Mouse (Mus musculus) olfactory bulb, adult 2 months (tissue): ENCODE results near the gene Xxylt1. TPM values are rescaled to one million over a fixed set of nuclear protein-coding genes. Genes with fewer than 3 reads are reported as not detected.

Source experiments
- H3K27ac ChIP-seq: fragments of 200-500 bp; 2 replicates; pipeline ENCODE4 v1.5.1; 2012; ENCODE audit warnings: low read depth, low read length; ENCODE audit not compliant: insufficient read depth
- H3K4me1 ChIP-seq: fragments of 200-500 bp; 2 replicates; pipeline ENCODE4 v1.6.1; 2012; ENCODE audit warnings: low read length; ENCODE audit not compliant: control insufficient read depth, insufficient read depth
- H3K4me3 ChIP-seq: fragments of 200-500 bp; 2 replicates; pipeline ENCODE4 v1.5.1; 2012; ENCODE audit warnings: mild to moderate bottlenecking, low read depth, low read length, moderate library complexity; ENCODE audit not compliant: insufficient read depth
- CTCF ChIP-seq: fragments of 200-500 bp; IDR thresholded peaks from 2 replicates; pipeline ENCODE4 v1.5.1; 2012; ENCODE audit warnings: low read depth, mild to moderate bottlenecking, low read length, moderate library complexity; ENCODE audit not compliant: insufficient read depth
- POLR2A ChIP-seq: fragments of 200-500 bp; IDR thresholded peaks from 2 replicates; pipeline ENCODE4 v1.6.1; 2012; ENCODE audit warnings: mild to moderate bottlenecking, low read depth, low read length, moderate library complexity; ENCODE audit not compliant: insufficient read depth
- WGBS: fragments of 180-500 bp; shearing (Covaris S2); methylation state at CpG from one replicate; pipeline ENCODE4 v1.1.7; 2018; 5-methylcytosine and 5-hydroxymethylcytosine counted together
- polyA plus RNA-seq: library from polyadenylated mRNA; stranded (reverse); fragments of >200 nt; gene quantifications from 2 replicates; pipeline ENCODE4 v1.2.4, GENCODE M21; 2012; ENCODE audit warnings: low replicate concordance; ENCODE audit not compliant: missing spikeins, insufficient read depth, insufficient read length

Gene Xxylt1
- polyA plus RNA-seq, 1 experiment, result not detected

GRCm38 (mm10) chr16:31066344-31067098 is 14.7 kb downstream of the Xxylt1 start:
- H3K4me3 ChIP-seq, result no peak overlapping the region
- peaks cover 7% of the 10 kb centered on the region for H3K4me1 ChIP-seq
- TF ChIP-seq POLR2A, result no peak
- no peak for TF ChIP-seq CTCF
- WGBS, result 74% methylated on average over 15 of the region's 15 CpGs
- no peak overlapping the region for H3K27ac ChIP-seq

GRCm38 (mm10) chr16:31064782-31065181 is 16.4 kb downstream of the Xxylt1 start:
- Histone ChIP-seq H3K27ac (no peak overlapping the region), H3K4me1 (peaks cover 6% of the 10 kb centered on the region), H3K4me3 (no peak overlapping the region)
- 96% methylated on average over 6 of the region's 6 CpGs for WGBS
- TF ChIP-seq CTCF, result no peak
- TF ChIP-seq POLR2A, result no peak

- no peak overlapping the region for H3K4me3 ChIP-seq
- peaks cover 8% of the 10 kb centered on the region for H3K4me1 ChIP-seq
- no peak overlapping the region for H3K27ac ChIP-seq
- TF ChIP-seq POLR2A, result no peak
- no peak for TF ChIP-seq CTCF
- WGBS, result 85% methylated on average over 3 of the region's 3 CpGs
Observed at GRCm38 (mm10) chr16:31062918-31063317, 18.3 kb downstream of the Xxylt1 start.

GRCm38 (mm10) chr16:31061246-31061880 is 19.9 kb downstream of the Xxylt1 start:
- TF ChIP-seq POLR2A, result no peak
- WGBS, result 70% methylated on average over 11 of the region's 11 CpGs

GRCm38 (mm10) chr16:31060714-31061113 is 20.5 kb downstream of the Xxylt1 start:
- no peak overlapping the region for H3K4me3 ChIP-seq
- TF ChIP-seq POLR2A, result no peak
- TF ChIP-seq CTCF, result no peak
- H3K27ac ChIP-seq, result no peak overlapping the region
- peaks cover 10% of the 10 kb centered on the region for H3K4me1 ChIP-seq
- WGBS, result 95% methylated on average over 13 of the region's 13 CpGs

More at GRCm38 (mm10) chr16:31061246-31061880, 19.9 kb downstream of the Xxylt1 start:
- H3K27ac ChIP-seq, result no peak overlapping the region
- no peak overlapping the region for H3K4me3 ChIP-seq
- H3K4me1 ChIP-seq, result peaks cover 9% of the 10 kb centered on the region

DNA sequence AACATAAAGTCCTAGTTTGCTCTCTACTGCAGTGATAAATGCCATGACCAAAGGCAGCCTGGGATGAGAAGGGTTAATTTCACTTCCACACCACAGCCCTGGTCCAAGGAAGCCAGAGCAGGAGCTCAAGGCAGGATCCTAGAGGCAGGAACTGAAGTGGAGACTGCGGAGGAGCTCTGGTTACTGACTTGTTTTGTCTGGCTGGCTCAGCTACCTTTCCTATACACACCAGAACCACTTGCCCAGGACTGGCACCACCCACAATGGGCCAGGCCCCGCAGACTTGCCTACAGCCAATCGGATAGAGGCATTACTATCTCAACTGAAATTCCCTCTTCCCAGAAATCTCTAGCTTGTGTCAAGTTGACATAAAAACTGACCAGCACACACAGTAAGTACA is 21.0 kb downstream of the Xxylt1 start:
- Histone ChIP-seq H3K27ac (no peak overlapping the region), H3K4me1 (peaks cover 10% of the 10 kb centered on the region), H3K4me3 (no peak overlapping the region)
- TF ChIP-seq POLR2A, result no peak
- no peak for TF ChIP-seq CTCF
- 98% methylated on average over 3 of the region's 3 CpGs for WGBS

GRCm38 (mm10) chr16:31059730-31060129 is 21.5 kb downstream of the Xxylt1 start:
- TF ChIP-seq CTCF (no peak), POLR2A (no peak)
- peaks cover 10% of the 10 kb centered on the region for H3K4me1 ChIP-seq
- no peak overlapping the region for H3K4me3 ChIP-seq
- no peak overlapping the region for H3K27ac ChIP-seq
- 90% methylated on average over 4 of the region's 4 CpGs for WGBS

- WGBS, result 87% methylated on average over 6 of the region's 6 CpGs
- Histone ChIP-seq H3K4me1 (peaks cover 4% of the 10 kb centered on the region), H3K4me3 (no peak overlapping the region), H3K27ac (no peak overlapping the region)
- TF ChIP-seq CTCF (no peak), POLR2A (no peak)
Observed at GRCm38 (mm10) chr16:31052812-31053211, 28.4 kb downstream of the Xxylt1 start.

- 82% methylated on average over 7 of the region's 7 CpGs for WGBS
- no peak overlapping the region for H3K4me3 ChIP-seq
- no peak overlapping the region for H3K27ac ChIP-seq
- peaks cover 6% of the 10 kb centered on the region for H3K4me1 ChIP-seq
- TF ChIP-seq POLR2A, result no peak
- no peak for TF ChIP-seq CTCF
Observed at GRCm38 (mm10) chr16:31052177-31052726, 29.0 kb downstream of the Xxylt1 start.
